In the genomic region with DNA sequence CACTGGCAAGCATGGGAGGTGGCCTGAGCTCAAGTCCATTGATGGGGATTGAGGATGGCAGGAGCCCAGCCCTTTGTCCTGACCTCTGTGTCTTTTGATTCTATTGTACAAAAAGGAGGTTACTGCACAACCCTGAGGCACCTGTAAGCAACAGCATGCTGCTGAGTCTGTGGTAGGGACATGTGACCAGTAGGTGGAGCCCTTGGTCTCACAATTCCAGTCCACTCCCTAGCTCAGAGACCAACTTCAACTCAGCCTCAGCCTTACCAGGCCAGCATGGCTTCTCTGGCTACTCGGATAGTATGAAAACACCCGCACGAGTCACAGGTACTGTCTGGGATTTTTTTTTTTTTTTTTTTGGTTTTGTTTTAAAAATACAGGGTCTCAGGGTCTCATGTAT, we compare ENCODE assay signal across 8 mouse cellular contexts. TPM values are rescaled to one million over a fixed set of nuclear protein-coding genes. Genes with fewer than 3 reads are reported as not detected.
A peak's percentile ranks its signal among the peaks of the same experiment; 100 is the strongest.
DNase-seq lines count a peak whose midpoint lies in the region; ATAC-seq and TF ChIP-seq lines count a peak whose summit lies in the region.

No protein-coding gene starts in this region.

- 3% methylated on average over 3 of the region's 3 CpGs for WGBS in hindbrain, embryonic 16.5 days

- H3K27ac ChIP-seq in gastrocnemius, adult 2 months, result no peak overlapping the region
- no peak overlapping the region for H3K27ac ChIP-seq in hindbrain, embryonic 16.5 days (ENCODE audit: low read depth, low read length)

- peak; percentile 88 for ATAC-seq in common myeloid progenitor, adult 5-6 weeks (replicated peaks; ENCODE audit: low read depth, poor library complexity, severe bottlenecking)
- ATAC-seq in hindbrain, embryonic 16.5 days, result peak; percentile 92

- H3K4me1 ChIP-seq in hindbrain, embryonic 16.5 days (ENCODE audit: control insufficient read depth, insufficient read depth, low read depth, low read length), result peaks cover 4% of the 10 kb centered on the region; the same call in 1 of the 2 replicates

- TF ChIP-seq CTCF in gastrocnemius, adult 2 months (IDR thresholded peaks at IDR 0.05), result peak; percentile 82

- peak; percentile 92 for DNase-seq in adipocyte (ENCODE audit: low spot score)
- DNase-seq in gastrocnemius, adult 2 months, result peak; percentile 82
- peak; percentile 89 for DNase-seq in left cerebral cortex, adult 11 months (ENCODE audit: low spot score)
- DNase-seq in lung, postnatal 25 days (ENCODE audit: low spot score), result peak; percentile 87
- peak; percentile 84 for DNase-seq in retina, postnatal 7 days (ENCODE audit: low read depth, low spot score)
- peak; percentile 33 for DNase-seq in urinary bladder, adult 2 months (ENCODE audit: low spot score)

- no peaks in the 10 kb centered on the region for H3K9me3 ChIP-seq in hindbrain, embryonic 16.5 days (ENCODE audit: control insufficient read depth, low read length)

- no peaks in the 10 kb centered on the region for H3K27me3 ChIP-seq in hindbrain, embryonic 16.5 days (replicated peaks; ENCODE audit: control insufficient read depth, insufficient read depth, low read length)

- no peak overlapping the region for H3K4me3 ChIP-seq in gastrocnemius, adult 2 months
- no peak overlapping the region for H3K4me3 ChIP-seq in hindbrain, embryonic 16.5 days (ENCODE audit: low read length)

- no peak overlapping the region for H3K4me2 ChIP-seq in hindbrain, embryonic 16.5 days (ENCODE audit: low read length)

- peaks cover 11% of the 10 kb centered on the region for H3K36me3 ChIP-seq in hindbrain, embryonic 16.5 days (ENCODE audit: control insufficient read depth, insufficient read depth, low read length)

- intact Hi-C loops in gastrocnemius, adult 2 months (cut with DNase I), result loop anchor here (1.0 kb wide), 1 partner anchor 49 kb away; a partner anchor contains a TSS

- no peak overlapping the region for H3K9ac ChIP-seq in hindbrain, embryonic 16.5 days (ENCODE audit: low read depth, low read length)

RNA-seq across cellular contexts. Expression of a gene that starts 27.5 kb away (rescaled TPM):
- total RNA-seq in common myeloid progenitor, adult 5-6 weeks (2017), result not detected in 2 replicates
- total RNA-seq in gastrocnemius, adult 2 months (2021), result under 1 TPM; 0.08 to 0.14 TPM
- polyA plus RNA-seq in hindbrain, embryonic 16.5 days (2015; fragmentation: Nextera tagmentation; extraction: Ambion mirVana), result 0.15 and 0.16 TPM in 2 replicates
- 0.04 and 0.06 TPM in 2 replicates for polyA plus RNA-seq in urinary bladder, adult 2 months (2012; rRNA removed)

RNA-seq across cellular contexts. Expression of a gene that starts 38.7 kb away (rescaled TPM):
- 7.0 and 11.9 TPM in 2 replicates for total RNA-seq in common myeloid progenitor, adult 5-6 weeks (2017)
- 1 to 10 TPM; 3.7 to 5.0 TPM for total RNA-seq in gastrocnemius, adult 2 months (2021)
- 12.3 and 13.7 TPM in 2 replicates for polyA plus RNA-seq in hindbrain, embryonic 16.5 days (2015; fragmentation: Nextera tagmentation; extraction: Ambion mirVana)
- 17.1 and 18.6 TPM in 2 replicates for polyA plus RNA-seq in urinary bladder, adult 2 months (2012; rRNA removed)

RNA-seq across cellular contexts. Expression of a gene that starts 48.5 kb away (rescaled TPM):
- total RNA-seq in common myeloid progenitor, adult 5-6 weeks (2017), result not detected in 2 replicates
- total RNA-seq in gastrocnemius, adult 2 months (2021), result 1 to 10 TPM; 1.5 to 1.8 TPM
- 24.3 and 25.0 TPM in 2 replicates for polyA plus RNA-seq in hindbrain, embryonic 16.5 days (2015; fragmentation: Nextera tagmentation; extraction: Ambion mirVana)
- polyA plus RNA-seq in urinary bladder, adult 2 months (2012; rRNA removed), result 2.6 and 3.4 TPM in 2 replicates

Comparison
In these comparisons a context has a peak if more than half of its experiments do, and no peak if none do; other contexts are left out.
1. DNase-seq: peak in every context shown above with its lines; median percentile 92 in adipocyte; 89 in left cerebral cortex, adult 11 months; 87 in lung, postnatal 25 days; 84 in retina, postnatal 7 days; 82 in gastrocnemius, adult 2 months; 33 in urinary bladder, adult 2 months.